Mouse (Mus musculus): ENCODE measurements around the gene Fkbp15.
A peak's percentile ranks its signal among the peaks of the same experiment; 100 is the strongest.
"Not testable (repeated sequence)": the region's sequence is repeated elsewhere in the genome, so short reads cannot be mapped to it uniquely, and the experiment has no call there.

Gene Fkbp15

DNA sequence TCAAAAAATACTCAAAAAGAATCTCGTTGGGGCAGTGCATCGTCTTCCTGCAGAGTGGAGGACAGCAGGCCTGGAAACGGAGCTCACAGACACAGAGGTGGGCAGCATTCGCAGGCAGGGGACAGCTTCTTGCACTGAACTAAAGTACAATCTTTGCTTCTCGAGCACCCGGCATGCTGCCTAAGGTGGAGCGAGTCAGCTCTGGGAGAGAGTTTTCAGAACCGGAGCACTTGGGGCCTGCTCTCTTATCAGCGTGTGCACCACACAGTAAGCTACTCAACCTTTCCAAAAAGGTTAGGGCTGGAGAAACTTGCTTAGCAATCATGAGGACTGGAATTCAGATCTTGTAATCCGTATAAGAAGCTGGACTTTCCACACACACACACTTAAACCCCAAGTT lies 83.7 kb downstream of the Fkbp15 start:
- DNase-seq, result no peak

DNA sequence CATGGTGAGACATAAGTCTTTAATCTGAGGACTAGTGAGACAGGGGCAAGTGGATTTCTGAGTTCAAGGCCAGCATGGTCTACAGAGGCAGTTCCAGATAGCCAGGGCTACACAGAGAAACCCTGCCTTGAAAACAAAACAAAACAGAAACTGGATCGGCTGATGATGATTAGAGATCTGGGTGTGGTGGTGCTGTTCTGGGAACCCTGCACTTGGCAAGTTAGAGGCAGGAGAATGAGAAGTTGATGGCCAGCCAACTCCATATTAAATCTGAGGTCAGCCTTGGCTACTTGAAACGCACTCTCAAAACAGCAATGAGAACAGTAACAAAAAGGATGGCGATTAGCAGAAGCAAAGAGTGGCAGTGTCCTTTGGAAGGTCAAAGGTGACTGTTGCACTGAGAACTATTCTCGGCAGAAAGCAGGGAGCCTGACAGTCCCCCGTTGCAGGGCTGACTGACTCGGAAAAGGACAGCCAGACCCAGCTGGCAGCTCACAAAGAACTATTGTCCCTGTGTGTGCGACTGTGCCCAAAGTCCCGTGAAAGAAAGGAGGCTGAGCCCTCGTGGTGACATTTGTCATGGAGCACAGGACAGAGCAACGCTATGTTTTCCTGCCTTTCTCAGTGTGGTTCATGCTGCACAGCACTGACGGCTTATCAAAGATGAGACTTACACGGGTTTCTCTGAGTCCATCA lies 85.4 kb downstream of the Fkbp15 start:
- no peak for DNase-seq

DNA sequence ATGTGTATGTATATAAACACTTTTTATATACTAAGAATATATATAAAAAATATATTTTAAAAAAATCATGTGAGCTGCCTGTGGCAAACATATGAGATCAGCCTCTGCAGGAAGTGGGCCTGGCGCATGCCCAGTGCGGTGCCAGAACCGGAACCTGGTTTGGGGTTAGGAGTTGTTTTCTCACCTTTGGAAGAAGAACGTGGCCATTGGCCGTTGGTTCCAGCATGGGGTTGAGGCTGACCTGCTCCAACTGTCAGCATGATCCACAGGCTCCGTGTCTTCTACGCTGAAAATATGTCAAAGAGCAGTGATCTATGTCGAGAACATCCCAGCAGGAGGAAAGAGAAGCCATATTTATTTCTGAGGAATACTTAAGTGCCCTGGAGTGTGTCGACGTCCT lies 86.4 kb downstream of the Fkbp15 start:
- DNase-seq, result no peak

DNA sequence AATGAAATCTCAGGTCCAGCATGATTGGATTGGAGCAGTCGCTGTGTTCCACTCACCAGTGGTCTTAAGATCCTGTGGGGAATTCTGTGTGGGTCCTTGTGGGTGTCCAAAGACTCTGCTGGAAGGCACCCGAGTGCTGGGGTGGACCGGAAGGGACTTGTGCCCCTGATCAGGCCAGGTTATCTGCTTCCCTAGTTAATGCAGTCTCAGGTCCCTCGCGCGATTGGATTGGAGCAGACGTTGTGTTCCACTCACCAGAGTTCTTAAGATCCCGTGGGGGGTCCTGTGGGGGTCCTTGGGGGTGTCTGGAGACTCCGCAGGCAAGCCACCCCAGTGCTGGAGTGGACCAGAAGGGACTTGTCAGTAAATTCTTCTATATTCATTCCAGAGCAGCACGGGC lies 87.7 kb downstream of the Fkbp15 start:
- DNase-seq, result no peak

DNA sequence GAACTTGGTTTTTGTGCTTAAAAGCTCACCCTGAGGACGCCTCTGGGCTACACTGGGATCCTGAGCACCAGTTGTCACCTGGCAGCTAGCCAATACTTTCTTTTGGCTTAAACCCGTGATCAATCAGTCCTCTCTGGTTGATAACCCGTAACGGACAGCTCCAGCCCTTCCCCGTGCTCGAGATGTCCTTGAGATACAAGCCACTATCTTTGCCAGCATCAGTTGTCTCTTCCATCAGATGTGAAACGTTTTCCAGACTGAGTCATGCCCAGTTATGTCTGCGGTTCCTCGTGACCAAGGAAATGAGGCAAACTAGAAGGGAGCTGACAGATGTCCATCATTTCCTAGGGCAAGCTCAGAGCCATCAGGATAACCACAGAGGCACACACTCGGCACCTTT lies 93.2 kb downstream of the Fkbp15 start:
- DNase-seq, result no peak

DNA sequence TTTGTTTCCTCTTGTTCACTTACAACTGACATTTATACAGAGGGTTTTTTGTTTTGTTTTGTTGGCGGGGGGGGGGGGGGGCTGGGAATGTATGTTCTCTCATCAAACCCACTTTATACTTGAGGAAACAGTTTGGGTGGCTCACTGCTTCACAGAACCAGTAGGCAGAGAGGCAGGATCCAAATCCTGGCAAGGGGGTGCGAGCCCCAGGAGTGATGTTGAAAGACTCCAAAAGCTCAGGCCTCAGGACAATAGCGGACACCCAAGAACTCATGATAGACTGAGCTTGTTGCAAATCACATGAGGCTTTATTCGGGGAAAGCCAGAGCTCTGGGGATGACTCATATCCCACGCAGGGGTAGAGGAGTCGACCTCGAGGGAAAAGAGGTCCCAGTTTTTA lies 94.3 kb downstream of the Fkbp15 start:
- not testable (repeated sequence) for DNase-seq

DNA sequence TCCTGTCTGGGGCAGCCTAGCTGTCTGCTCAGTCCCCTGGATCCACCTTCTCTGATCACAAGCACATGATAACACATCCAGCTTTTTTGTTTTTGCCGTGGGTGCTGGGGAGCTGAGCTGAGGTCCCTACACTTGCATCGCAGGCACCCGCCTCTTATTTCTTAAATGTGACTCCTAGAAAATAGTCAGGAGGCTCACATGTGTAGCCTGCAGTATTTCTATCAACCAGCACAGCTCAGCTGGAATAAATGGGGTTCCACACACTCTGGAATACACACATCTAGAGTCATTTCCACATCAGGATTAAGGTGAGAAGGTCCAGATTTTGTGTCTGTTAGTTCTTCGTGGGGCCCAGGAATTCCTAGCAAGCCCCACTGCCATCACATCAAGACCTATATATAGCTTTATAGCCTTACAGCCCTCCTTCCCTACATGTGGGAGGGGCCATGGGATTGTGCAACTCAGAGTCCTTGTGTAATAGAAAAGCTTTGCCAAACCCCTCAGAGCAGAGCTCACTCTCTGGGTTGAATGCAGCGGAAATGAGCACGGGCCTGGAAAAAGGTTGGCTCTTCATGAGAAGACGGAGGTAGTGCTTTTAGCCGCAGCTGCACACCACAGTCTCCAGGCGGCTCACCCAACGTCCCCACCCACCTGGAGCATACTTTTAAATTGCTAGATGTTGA lies 95.1 kb downstream of the Fkbp15 start:
- no peak for DNase-seq

DNA sequence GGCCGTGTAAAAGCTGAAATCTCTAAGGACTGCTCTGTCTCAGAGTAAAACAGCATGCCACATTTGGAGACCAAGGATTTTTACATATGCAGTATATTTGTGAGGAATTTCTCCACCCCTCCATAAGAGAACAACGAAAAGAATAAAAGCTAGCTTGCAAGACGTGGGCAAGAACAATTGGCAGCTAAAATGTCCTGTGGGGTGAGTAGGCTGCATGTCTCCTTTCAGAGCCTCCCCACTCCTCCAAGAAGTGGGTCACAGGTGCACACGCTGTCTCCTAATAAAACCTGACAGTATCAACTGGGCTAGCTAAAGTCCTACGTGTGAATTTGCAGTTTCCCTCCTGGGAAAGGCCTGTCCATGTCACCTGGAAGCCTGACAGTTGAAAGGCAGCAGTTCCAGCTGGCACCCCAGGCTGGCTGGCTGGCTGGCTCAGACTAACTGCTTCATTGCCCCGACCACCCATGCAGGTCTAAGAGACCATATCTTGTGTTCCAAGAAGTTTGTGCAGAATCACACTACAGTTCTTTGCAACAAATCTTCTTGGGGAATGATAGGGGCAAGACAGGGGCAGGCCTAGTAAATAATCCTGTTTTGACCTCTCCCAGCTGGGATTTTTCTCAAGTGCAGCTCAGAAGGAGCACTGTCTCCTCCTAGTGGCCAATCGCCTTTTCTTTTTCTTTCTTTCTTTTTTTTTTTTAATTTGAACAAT lies 97.1 kb downstream of the Fkbp15 start:
- no peak for DNase-seq

DNA sequence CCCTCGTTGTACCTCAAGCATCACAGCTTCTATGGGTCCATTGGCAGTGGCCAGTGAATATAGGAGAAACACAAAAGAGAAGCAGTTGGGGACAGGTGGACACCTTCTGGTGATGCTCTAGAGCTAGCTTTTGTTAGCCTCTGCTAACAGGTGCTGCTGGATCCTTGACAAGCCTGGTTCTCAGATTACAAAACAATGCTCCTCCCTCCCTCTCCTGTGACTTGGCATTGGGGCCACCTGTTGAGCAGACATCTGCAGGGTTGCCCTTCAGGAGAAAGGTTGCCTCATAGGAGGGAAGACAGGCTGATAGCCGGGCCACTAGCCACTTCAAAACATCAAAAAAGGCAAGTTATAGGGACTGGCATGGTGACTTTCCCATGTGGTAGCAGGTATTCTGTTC lies 98.1 kb downstream of the Fkbp15 start, which contains the start of gene Slc31a2:
Slc31a2 (plus strand) TSS at position 287 of the 400 bp plus-strand sequence.
- no peak for DNase-seq

DNA sequence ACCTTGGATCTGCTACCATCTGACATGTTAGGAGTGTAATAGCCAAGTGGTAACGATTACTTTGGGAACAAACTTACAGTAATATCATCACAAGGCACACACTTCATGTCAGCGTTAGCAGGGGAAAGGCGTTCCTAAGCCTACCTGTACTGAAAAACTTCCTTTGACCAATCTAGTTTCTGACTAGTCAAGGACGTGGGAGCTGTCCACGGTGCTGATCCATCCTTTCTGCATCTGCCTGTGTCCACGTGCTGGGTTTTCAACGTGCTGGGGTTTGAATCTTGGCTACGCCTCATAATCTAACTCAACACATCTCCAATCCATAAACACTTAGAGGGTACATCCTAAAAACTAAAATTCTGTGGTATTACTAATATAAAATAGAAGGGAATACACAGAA lies 103.4 kb downstream of the Fkbp15 start:
- peak; percentile 66 for DNase-seq

DNA sequence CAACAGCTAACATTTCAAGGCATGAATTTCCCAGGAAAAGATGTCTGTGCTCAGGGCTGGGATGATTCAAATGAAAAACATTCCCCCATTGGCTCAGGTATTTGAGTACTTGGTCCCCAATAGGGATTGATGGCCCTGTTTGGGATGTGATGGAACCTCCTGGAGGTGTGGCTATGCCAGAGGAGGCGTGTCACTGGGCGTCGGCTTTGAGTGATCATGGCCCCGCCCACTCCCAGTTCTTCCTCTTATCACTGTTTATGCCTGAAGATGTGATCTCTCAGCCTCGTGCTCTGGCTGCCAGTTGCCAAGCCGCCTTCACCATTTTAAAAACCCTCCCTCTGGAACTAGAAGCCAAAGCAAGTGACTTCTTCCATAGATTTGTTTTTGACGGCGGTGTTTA lies 105.8 kb downstream of the Fkbp15 start:
- no peak for DNase-seq

DNA sequence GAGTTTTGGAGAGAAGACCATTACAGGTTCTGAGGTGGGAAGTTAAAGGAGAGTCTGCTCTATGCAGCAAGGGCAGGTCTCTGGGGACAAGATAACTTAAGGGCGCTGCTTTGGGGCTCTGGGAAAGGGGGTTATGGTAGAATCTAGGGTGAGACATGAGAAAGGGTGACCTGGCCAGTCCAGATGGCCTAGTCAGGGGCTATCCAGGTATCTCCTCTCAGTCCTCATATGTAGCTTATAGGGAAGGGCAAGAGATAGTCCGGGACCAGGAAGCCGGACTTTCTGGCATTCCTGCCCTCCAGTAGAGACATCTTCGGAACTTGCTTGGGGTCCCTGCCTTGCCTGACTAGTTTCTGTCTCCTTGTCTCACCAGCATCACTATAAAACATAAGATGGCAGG lies 108.6 kb downstream of the Fkbp15 start:
- no peak for DNase-seq

DNA sequence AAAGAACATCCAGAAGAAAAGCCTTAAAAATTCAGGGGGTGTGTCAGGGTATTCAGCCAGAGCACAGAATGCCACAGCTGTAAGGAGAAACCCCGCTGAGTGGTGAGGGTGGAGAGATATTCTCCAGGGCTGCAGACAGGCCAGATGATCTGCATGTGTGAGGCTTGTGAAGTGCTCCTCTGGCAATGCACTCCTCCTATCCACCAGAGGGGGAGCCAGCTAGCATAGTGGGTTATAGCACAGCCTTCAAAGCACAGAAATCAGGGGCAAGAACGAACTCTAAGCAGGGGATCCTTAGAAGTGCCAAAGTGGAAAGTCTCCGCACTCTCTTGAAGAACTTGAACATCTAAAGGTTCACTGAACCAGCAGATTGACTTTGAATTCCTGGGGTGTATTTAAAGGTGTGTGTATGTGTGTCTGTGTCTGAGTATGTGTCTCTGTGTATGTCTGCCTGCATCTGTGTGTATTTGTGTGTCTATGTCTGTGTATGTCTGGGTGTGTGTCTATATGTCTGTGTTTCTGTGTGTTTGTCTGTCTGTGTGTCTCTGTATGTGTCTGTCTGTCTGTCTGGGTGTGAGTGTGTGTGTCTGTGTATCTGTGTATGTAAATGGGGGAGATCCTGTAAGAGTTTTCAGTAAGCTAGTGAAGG lies 109.3 kb downstream of the Fkbp15 start:
- DNase-seq, result no peak

Data from lung, postnatal 14 days (tissue).